Mouse (Mus musculus): ENCODE measurements around the gene Calhm5. TPM values are rescaled to one million over a fixed set of nuclear protein-coding genes. Genes with fewer than 3 reads are reported as not detected.

Gene Calhm5
- polyA plus RNA-seq, 1 experiment from 2014 or later: 0.02 TPM

DNA sequence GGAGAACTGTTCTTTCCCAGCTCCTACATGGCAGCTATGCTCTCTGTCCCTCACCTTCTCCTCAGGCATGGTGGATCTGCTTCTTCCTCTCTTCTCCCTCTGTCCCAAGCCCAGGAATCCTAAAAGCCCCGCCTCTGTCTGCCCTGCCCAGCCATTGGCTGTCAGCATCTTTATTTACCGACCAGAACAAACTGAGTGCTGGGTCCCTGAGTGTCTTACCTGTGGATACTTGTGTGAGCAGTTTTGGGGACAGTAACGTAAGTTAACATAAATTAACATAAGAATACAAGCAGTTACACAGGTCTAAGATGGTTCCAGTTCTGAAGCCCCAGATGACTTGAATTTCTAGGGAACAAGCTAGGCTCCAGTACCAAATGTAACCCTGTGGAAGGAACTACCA is 29.7 kb downstream of the Calhm5 start:
- TF ChIP-seq EP300 (IDR thresholded peaks at IDR 0.05; ENCODE audit: low read depth): no peak
- TF ChIP-seq CTCF (IDR thresholded peaks at IDR 0.05; ENCODE audit: low read depth): no peak
- H3K4me1 ChIP-seq (ENCODE audit: insufficient read depth): no peaks in the 10 kb centered on the region
- no peak overlapping the region for H3K9ac ChIP-seq (replicated peaks)
- H3K36me3 ChIP-seq (replicated peaks; ENCODE audit: insufficient read depth, low read length): no peaks in the 10 kb centered on the region
- H3K9me3 ChIP-seq (ENCODE audit: low read length): no peaks in the 10 kb centered on the region
- H3K27me3 ChIP-seq (ENCODE audit: insufficient read depth, low read length): no peaks in the 10 kb centered on the region
- no peak overlapping the region for H3K27ac ChIP-seq (ENCODE audit: low read depth)
- no peak overlapping the region for H3K4me2 ChIP-seq (ENCODE audit: low read depth, low read length)
- no peak overlapping the region for H3K4me3 ChIP-seq (ENCODE audit: low read depth, low read length)
- no peak for DNase-seq
- WGBS (ENCODE audit: insufficient replicate concordance): 45% methylated on average over 3 of the region's 3 CpGs
- no peak for ATAC-seq

DNA sequence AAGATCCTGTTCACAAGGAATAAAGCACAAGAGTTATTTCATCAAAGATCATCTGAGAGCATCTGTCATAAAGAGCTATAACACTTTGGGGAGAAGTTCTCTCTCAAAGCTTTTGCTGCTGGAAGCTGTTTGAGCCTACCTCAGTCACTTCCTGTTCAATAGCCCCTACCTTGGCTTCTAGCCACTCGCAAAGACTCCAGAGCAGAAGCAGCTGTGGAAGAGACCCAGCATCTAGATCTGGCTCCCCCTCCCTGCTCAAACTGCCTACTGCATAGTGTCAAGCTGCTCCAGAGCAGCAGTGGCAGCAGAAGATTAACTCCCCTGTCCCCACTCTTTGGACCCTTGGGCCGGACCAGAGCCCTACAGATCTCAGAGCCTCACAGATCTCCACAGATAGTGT is 42.3 kb downstream of the Calhm5 start:
- no peak overlapping the region for H3K4me2 ChIP-seq (ENCODE audit: low read depth, low read length)
- WGBS (ENCODE audit: insufficient replicate concordance): 62% methylated on average over 2 of the region's 2 CpGs
- no peak overlapping the region for H3K27ac ChIP-seq (ENCODE audit: low read depth)
- H3K9ac ChIP-seq (replicated peaks): no peak overlapping the region
- ATAC-seq: no peak
- DNase-seq: no peak
- TF ChIP-seq EP300 (IDR thresholded peaks at IDR 0.05; ENCODE audit: low read depth) (no peak), CTCF (IDR thresholded peaks at IDR 0.05; ENCODE audit: low read depth) (no peak)
- H3K9me3 ChIP-seq (ENCODE audit: low read length): no peaks in the 10 kb centered on the region
- H3K4me1 ChIP-seq (ENCODE audit: insufficient read depth): no peaks in the 10 kb centered on the region
- no peak overlapping the region for H3K4me3 ChIP-seq (ENCODE audit: low read depth, low read length)
- H3K36me3 ChIP-seq (replicated peaks; ENCODE audit: insufficient read depth, low read length): no peaks in the 10 kb centered on the region
- H3K27me3 ChIP-seq (ENCODE audit: insufficient read depth, low read length): no peaks in the 10 kb centered on the region

GRCm38 (mm10) chr10:34044210-34044609 is 52.1 kb downstream of the Calhm5 start, which contains the start of gene Calhm4:
Calhm4 (minus strand) TSS chr10:34044310.
- no peak for DNase-seq
- no peaks in the 10 kb centered on the region for H3K4me1 ChIP-seq (ENCODE audit: insufficient read depth)
- no peak for ATAC-seq
- no peak within 1 kb of the TSS for H3K27ac ChIP-seq (ENCODE audit: low read depth)
- WGBS (ENCODE audit: insufficient replicate concordance): 73% methylated on average over 5 of the region's 5 CpGs
- no peaks in the 10 kb centered on the region for H3K9me3 ChIP-seq (ENCODE audit: low read length)
- TF ChIP-seq CTCF (IDR thresholded peaks at IDR 0.05; ENCODE audit: low read depth): no peak
- TF ChIP-seq EP300 (IDR thresholded peaks at IDR 0.05; ENCODE audit: low read depth): no peak
- no peak within 1 kb of the TSS for H3K4me2 ChIP-seq (ENCODE audit: low read depth, low read length)
- H3K36me3 ChIP-seq (replicated peaks; ENCODE audit: insufficient read depth, low read length): no peaks in the 10 kb centered on the region
- no peak within 1 kb of the TSS for H3K9ac ChIP-seq (replicated peaks)
- H3K4me3 ChIP-seq (ENCODE audit: low read depth, low read length): no peak within 1 kb of the TSS
- H3K27me3 ChIP-seq (ENCODE audit: insufficient read depth, low read length): no peaks in the 10 kb centered on the region

Other genes starting within 250 kb of the Calhm5 start
- 0.27 and 0.54 TPM in 2 replicates for gene Sult3a1, start 238.8 kb downstream of the Calhm5 start, polyA plus RNA-seq (2015; fragmentation: Nextera tagmentation; extraction: Ambion mirVana)
- 0.06 and 0.07 TPM in 2 replicates for gene Rsph4a, start 191.4 kb downstream of the Calhm5 start, polyA plus RNA-seq (2015; fragmentation: Nextera tagmentation; extraction: Ambion mirVana)
- gene Zup1, start 145.2 kb downstream of the Calhm5 start, polyA plus RNA-seq (2015; fragmentation: Nextera tagmentation; extraction: Ambion mirVana): 7.0 and 7.1 TPM in 2 replicates
- 49.4 and 51.3 TPM in 2 replicates for gene Rwdd1, start 76.9 kb downstream of the Calhm5 start, polyA plus RNA-seq (2015; fragmentation: Nextera tagmentation; extraction: Ambion mirVana)
- not detected in 2 replicates for gene Trappc3l, start 58.9 kb downstream of the Calhm5 start, polyA plus RNA-seq (2015; fragmentation: Nextera tagmentation; extraction: Ambion mirVana)
- gene Calhm4, start 52.2 kb downstream of the Calhm5 start, polyA plus RNA-seq (2015; fragmentation: Nextera tagmentation; extraction: Ambion mirVana): not detected in 2 replicates
- gene Calhm6, start 31.5 kb upstream of the Calhm5 start, polyA plus RNA-seq (2015; fragmentation: Nextera tagmentation; extraction: Ambion mirVana): 3.9 and 4.1 TPM in 2 replicates
- 5.6 and 5.8 TPM in 2 replicates for gene Dse, start 111.2 kb upstream of the Calhm5 start, polyA plus RNA-seq (2015; fragmentation: Nextera tagmentation; extraction: Ambion mirVana)
- 20.7 and 21.0 TPM in 2 replicates for gene Tspyl1, start 185.7 kb upstream of the Calhm5 start, polyA plus RNA-seq (2015; fragmentation: Nextera tagmentation; extraction: Ambion mirVana)
- gene Tspyl4, start 200.9 kb upstream of the Calhm5 start, polyA plus RNA-seq (2015; fragmentation: Nextera tagmentation; extraction: Ambion mirVana): 0.46 and 0.51 TPM in 2 replicates